Mouse (Mus musculus): ENCODE results near the gene Tbpl1.

DNA sequence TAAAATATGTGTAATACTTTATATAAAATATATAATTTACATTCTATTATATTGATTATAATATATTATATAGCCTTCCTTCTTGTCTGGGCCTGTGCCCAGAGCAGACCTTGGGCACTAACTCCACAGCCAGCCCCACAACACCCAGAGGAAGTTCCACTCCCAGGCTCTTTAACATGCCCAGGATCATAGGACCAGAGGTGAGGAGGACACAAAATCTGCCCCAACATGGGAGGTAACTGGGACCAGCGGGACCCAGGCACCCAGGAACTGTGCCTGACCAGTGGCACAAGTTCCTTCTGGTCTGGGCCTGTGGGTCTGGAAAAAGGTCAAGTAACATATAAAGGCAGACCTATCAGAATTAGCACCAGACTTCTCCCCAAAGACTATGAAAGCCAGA is 22.5 kb upstream of the Tbpl1 start:
- no peak for TF ChIP-seq POLR2A (IDR thresholded peaks at IDR 0.05; ENCODE audit: insufficient read length, low read depth)
- TF ChIP-seq MYOD1 (IDR thresholded peaks at IDR 0.05; ENCODE audit: control insufficient read depth in 1 of 3, insufficient read length in 2 of 3, low read depth in 2 of 3): no peak
- no peak for TF ChIP-seq E2F4 (IDR thresholded peaks at IDR 0.05; ENCODE audit: insufficient read depth)
- TF ChIP-seq USF1 (IDR thresholded peaks at IDR 0.05; ENCODE audit: low read depth): no peak
- TF ChIP-seq TCF3 (IDR thresholded peaks at IDR 0.05; ENCODE audit: insufficient read length, low read depth): no peak
- TF ChIP-seq POLR2AphosphoS2 (IDR thresholded peaks at IDR 0.05; ENCODE audit: insufficient read length, low read depth): no peak
- TF ChIP-seq MAX (IDR thresholded peaks at IDR 0.05; ENCODE audit: low read depth): no peak

Measured in myocyte (in vitro differentiated cells).